Mouse (Mus musculus): ENCODE measurements around the gene Mrps5. TPM values are rescaled to one million over a fixed set of nuclear protein-coding genes. Genes with fewer than 3 reads are reported as not detected.

Gene Mrps5
- polyA plus RNA-seq (2012; ENCODE audit: insufficient read depth, low replicate concordance): 49.2 and 113 TPM in 2 replicates

DNA sequence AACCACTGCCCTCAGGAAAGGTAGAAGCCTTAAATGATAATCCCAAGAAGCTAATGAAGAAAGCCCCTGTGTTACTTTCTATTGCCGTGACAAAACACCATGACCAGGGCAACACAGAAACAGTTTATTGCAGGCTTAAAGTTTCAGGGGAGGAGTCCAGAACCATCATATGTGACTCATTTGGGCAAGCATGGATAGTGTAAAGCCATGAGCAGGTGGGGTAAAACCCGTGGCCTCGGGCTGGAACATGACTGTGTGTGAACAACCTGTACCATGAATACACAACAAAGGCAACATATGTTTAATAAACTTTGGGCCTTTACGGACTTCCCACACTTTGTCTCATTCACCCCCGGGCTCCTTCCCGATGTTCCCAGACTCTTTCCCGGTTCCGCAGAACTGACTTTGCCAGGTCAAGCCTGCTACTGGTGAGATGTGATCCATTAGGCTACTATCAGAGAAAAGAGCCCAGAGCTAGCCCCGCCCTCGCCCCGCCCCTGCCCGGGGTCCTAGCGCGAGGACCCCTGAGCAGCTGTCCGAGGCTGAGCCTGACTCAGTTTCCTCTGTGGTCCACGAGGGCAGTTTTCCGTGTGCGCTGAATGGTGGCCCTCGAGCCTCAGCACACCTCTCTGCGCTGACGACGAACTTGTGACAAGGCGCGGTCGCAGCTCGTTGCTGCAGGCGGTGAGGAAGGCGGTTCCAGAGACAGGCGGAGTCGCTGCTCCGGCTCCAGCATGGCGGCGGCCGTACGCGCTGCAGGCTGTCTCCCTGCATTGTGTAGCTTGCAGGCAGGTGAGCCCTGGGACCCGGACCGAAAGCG lies at the start of gene Mrps5, which contains the start of gene Zfp661:
Gene Mrps5, plus strand, starts transcription at position 529 of the 820 bp plus-strand sequence.
Gene Zfp661, minus strand, starts transcription at position 401 of the 820 bp plus-strand sequence.
- Histone ChIP-seq H3K27me3 (replicated peaks) (no peaks in the 10 kb centered on the region), H3K36me3 (replicated peaks; ENCODE audit: low read length) (peaks cover 16% of the 10 kb centered on the region), H3K4me3 (replicated peaks) (peak within 1 kb of the TSS; percentile 99), H3K4me1 (peaks cover 61% of the 10 kb centered on the region), H3K9me3 (no peaks in the 10 kb centered on the region)
- TF ChIP-seq GATA1 (IDR thresholded peaks at IDR 0.05; ENCODE audit: borderline replicate concordance, low read length) (no peak), FLI1 (IDR thresholded peaks at IDR 0.05; ENCODE audit: low read length) (no peak)

DNA sequence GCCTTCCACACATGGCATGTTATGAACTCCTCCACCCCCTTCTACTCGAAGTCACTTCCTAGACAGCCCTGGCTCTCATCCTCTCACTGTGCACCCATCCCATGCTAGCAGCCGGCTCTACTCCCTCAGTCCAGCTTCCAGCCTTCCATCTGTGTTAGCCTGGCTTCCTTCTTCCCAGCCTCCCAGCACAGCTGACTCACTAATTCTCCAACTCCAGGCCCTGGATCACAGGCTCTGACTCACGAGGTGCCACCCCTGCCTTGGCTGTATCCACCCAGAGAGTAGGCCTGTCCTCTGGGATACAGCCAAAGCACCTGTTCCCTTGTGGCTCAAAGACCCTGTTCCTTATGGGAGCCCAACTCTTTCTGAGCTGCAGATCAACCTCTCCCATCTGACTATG lies 49.5 kb upstream of the Mrps5 start:
- Histone ChIP-seq H3K9me3 (no peaks in the 10 kb centered on the region), H3K4me1 (no peaks in the 10 kb centered on the region; the same call in 1 of the 2 replicates), H3K4me3 (replicated peaks) (no peak overlapping the region), H3K36me3 (replicated peaks; ENCODE audit: low read length) (no peaks in the 10 kb centered on the region), H3K27me3 (replicated peaks) (peaks cover 85% of the 10 kb centered on the region)
- no peak for TF ChIP-seq FLI1 (IDR thresholded peaks at IDR 0.05; ENCODE audit: low read length)

DNA sequence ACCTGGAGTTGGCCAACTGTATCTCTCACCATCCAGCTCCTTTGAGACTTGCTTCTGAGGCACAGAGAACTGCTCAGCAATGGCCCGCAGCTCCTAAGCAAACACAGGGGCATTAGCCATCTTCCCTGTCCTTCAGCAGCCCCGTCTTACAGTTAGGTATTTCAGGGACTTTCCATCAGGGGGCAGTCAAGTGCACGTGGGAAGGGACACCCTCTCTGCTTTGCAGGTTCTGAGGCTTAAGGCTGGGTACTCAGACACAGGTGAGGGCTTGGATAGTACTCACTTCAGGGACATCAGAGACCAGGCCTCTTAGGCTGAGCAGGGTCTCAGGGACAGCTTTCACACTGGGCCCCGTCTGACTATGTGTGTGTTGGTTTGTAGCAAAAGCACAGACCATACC lies 47.5 kb upstream of the Mrps5 start:
- TF ChIP-seq GATA1 (IDR thresholded peaks at IDR 0.05; ENCODE audit: borderline replicate concordance, low read length) (no peak), FLI1 (IDR thresholded peaks at IDR 0.05; ENCODE audit: low read length) (no peak)
- no peaks in the 10 kb centered on the region; the same call in 1 of the 2 replicates for H3K4me1 ChIP-seq

GRCm38 (mm10) chr2:127541185-127541584 lies 45.8 kb upstream of the Mrps5 start, which contains the start of gene Prom2:
Gene Prom2 (minus strand): TSS chr2:127541467.
- H3K27me3 ChIP-seq (replicated peaks): peaks cover 92% of the 10 kb centered on the region

More for the DNA sequence above, 47.5 kb upstream of the Mrps5 start:
- Histone ChIP-seq H3K27me3 (replicated peaks) (peaks cover 89% of the 10 kb centered on the region), H3K36me3 (replicated peaks; ENCODE audit: low read length) (no peaks in the 10 kb centered on the region), H3K4me3 (replicated peaks) (no peak overlapping the region), H3K9me3 (no peaks in the 10 kb centered on the region)

DNA sequence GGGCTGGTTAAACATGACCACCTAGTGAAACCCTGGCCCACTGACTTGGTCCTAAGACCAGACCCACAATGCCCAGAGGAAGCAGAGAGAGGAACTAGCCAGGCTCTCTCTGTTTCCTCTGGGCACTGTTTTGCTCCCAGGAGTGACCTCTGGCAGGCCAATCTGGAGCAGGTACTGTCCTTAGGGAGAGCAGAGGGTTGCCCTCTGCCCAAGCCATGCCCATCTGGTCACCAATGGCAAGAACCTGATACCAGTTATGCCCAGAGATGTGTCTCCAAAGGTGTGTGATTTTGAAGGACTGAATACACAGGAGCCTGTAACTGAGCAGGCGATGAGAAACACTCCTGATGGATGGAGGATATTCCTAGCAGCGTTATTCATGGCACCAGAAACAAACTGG lies 45.3 kb upstream of the Mrps5 start:
- TF ChIP-seq FLI1 (IDR thresholded peaks at IDR 0.05; ENCODE audit: low read length) (no peak), GATA1 (IDR thresholded peaks at IDR 0.05; ENCODE audit: borderline replicate concordance, low read length) (no peak)
- H3K27me3 ChIP-seq (replicated peaks): peaks cover 91% of the 10 kb centered on the region
- H3K36me3 ChIP-seq (replicated peaks; ENCODE audit: low read length): no peaks in the 10 kb centered on the region
- no peaks in the 10 kb centered on the region; the same call in 1 of the 2 replicates for H3K4me1 ChIP-seq
- H3K4me3 ChIP-seq (replicated peaks): no peak overlapping the region
- no peaks in the 10 kb centered on the region for H3K9me3 ChIP-seq

More at GRCm38 (mm10) chr2:127541185-127541584, 45.8 kb upstream of the Mrps5 start, which contains the start of gene Prom2:
- Histone ChIP-seq H3K9me3 (no peaks in the 10 kb centered on the region), H3K4me3 (replicated peaks) (no peak within 1 kb of the TSS), H3K4me1 (no peaks in the 10 kb centered on the region; the same call in 1 of the 2 replicates), H3K36me3 (replicated peaks; ENCODE audit: low read length) (no peaks in the 10 kb centered on the region)
- TF ChIP-seq FLI1 (IDR thresholded peaks at IDR 0.05; ENCODE audit: low read length): no peak
- no peak for TF ChIP-seq GATA1 (IDR thresholded peaks at IDR 0.05; ENCODE audit: borderline replicate concordance, low read length)

DNA sequence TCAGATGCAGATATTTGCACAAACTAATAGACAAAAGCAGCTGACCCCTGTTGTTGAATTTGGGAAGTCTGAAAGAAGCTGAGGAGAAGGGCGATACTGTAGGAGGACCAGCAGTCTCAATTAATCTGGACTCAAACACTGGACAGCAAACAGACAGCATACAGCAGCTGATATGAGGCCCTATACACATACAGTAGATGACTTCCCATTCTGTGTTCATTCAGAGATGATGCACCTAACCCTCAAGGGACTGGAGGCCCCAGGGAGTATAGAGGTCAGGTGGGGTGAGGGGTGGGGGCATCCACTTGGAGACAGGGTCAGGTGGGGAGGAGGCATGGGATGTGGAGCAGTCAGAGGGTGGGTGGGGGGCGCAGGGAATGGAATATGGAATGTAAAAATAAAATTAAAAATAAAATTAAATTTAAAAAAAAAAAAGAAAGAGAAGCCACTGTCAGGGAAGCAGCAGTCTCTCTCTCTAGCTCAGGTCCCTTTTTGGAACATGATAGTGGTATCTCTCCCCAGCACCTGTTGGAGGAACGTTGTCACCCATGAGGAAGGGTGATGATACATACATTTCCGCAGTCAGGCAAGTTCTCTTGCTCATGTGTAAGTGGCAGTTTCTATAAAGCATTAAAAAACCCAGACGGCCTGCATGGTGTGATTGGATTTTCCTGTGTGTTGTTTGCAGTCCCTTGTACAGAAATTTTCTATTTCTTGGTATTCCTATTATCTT lies 38.5 kb upstream of the Mrps5 start:
- TF ChIP-seq FLI1 (IDR thresholded peaks at IDR 0.05; ENCODE audit: low read length): no peak
- no peak for TF ChIP-seq GATA1 (IDR thresholded peaks at IDR 0.05; ENCODE audit: borderline replicate concordance, low read length)
- Histone ChIP-seq H3K4me1 (no peaks in the 10 kb centered on the region), H3K4me3 (replicated peaks) (no peak overlapping the region), H3K27me3 (replicated peaks) (peaks cover 62% of the 10 kb centered on the region), H3K9me3 (peaks cover 7% of the 10 kb centered on the region), H3K36me3 (replicated peaks; ENCODE audit: low read length) (no peaks in the 10 kb centered on the region)

GRCm38 (mm10) chr2:127549711-127550110 lies 37.3 kb upstream of the Mrps5 start:
- Histone ChIP-seq H3K4me3 (replicated peaks) (no peak overlapping the region), H3K27me3 (replicated peaks) (peaks cover 62% of the 10 kb centered on the region), H3K36me3 (replicated peaks; ENCODE audit: low read length) (no peaks in the 10 kb centered on the region), H3K9me3 (peaks cover 7% of the 10 kb centered on the region), H3K4me1 (no peaks in the 10 kb centered on the region)
- TF ChIP-seq GATA1 (IDR thresholded peaks at IDR 0.05; ENCODE audit: borderline replicate concordance, low read length) (no peak), FLI1 (IDR thresholded peaks at IDR 0.05; ENCODE audit: low read length) (no peak)

DNA sequence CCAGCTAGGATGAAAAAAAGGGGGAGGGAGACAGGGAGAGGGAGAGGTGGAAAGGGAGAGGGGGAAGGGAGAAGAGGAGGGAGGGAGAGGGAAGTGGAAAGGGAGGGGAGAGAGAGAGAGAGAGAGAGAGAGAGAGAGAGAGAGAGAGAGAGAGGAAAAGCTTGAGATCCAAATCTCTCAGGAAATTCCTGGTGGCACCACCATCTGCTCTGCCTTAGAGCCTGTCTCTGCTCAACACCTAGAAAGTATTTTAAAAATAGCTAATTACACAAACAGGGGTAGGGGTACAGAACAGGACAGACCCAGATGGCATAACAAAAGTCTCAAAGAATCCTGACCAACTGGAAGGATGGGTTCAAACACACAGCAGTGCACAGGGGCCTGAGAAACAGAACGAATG lies 36.6 kb upstream of the Mrps5 start:
- H3K27me3 ChIP-seq (replicated peaks): peaks cover 55% of the 10 kb centered on the region
- no peak overlapping the region for H3K4me3 ChIP-seq (replicated peaks)
- no peak for TF ChIP-seq FLI1 (IDR thresholded peaks at IDR 0.05; ENCODE audit: low read length)
- TF ChIP-seq GATA1 (IDR thresholded peaks at IDR 0.05; ENCODE audit: borderline replicate concordance, low read length): no peak
- no peaks in the 10 kb centered on the region for H3K4me1 ChIP-seq
- H3K9me3 ChIP-seq: peaks cover 7% of the 10 kb centered on the region
- H3K36me3 ChIP-seq (replicated peaks; ENCODE audit: low read length): no peaks in the 10 kb centered on the region

DNA sequence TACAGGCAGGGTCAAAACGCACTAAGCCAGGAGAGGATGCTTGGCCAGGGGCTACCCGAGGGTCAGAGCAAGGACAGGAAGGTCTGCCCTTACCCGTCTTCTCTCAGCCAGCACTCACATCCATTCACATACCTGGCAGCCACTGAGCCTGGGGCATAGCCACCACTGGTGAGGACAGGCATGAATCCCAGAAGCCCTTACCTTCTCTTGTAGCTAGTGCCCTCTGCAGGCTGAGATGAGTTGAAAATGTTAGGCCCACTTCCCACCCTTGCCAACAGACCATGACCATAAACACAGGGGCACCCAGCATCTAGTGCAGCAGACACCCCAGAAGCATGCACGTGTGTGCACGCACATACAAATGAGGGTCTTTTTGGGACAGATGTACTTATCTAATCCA lies 35.9 kb upstream of the Mrps5 start:
- TF ChIP-seq FLI1 (IDR thresholded peaks at IDR 0.05; ENCODE audit: low read length): no peak
- no peak for TF ChIP-seq GATA1 (IDR thresholded peaks at IDR 0.05; ENCODE audit: borderline replicate concordance, low read length)
- Histone ChIP-seq H3K4me1 (no peaks in the 10 kb centered on the region), H3K27me3 (replicated peaks) (peaks cover 50% of the 10 kb centered on the region), H3K36me3 (replicated peaks; ENCODE audit: low read length) (no peaks in the 10 kb centered on the region), H3K9me3 (peaks cover 7% of the 10 kb centered on the region), H3K4me3 (replicated peaks) (no peak overlapping the region)

Data from megakaryocyte, embryonic 14.5 days (primary cell).